Comparison of ENCODE assay signal across 10 mouse cellular contexts in the genomic region with DNA sequence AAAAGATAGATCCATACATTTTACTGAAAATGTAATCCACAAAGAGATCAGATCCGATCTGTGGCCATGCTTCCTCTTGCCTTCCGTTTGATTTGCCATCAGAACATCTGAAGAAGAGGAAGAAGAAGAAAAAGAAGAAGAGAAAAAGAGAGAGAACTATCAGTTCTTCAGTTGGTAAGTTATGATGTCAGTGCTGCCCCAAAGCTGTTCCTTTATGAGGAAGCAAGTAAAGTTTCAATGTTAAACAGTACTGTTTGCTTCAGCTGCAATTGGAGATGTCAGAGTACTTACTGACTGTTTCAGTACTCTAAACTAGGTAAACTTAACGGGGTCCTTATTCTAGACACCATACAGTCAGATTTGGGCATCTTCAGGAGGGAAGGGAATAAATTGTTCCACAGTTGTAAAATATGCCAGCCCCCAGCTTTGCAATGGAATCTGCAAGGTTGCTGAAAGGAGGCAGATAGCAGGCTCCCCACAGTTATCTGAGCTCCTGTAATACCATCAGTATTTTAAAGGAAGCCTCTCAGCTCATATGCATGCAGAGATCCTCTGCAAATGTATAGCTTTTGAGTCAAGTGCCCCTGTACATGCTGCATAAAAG. TPM values are rescaled to one million over a fixed set of nuclear protein-coding genes. Genes with fewer than 3 reads are reported as not detected.
A peak's percentile ranks its signal among the peaks of the same experiment; 100 is the strongest.
DNase-seq lines count a peak whose midpoint lies in the region; ATAC-seq and TF ChIP-seq lines count a peak whose summit lies in the region.
"Had no signal": no experiment of that assay in that cellular context is flagged by ENCODE, and none has a peak within 500 bp of the region (broad histone marks: within the 10 kb centered on the region; RNA-seq: fewer than 3 reads in every experiment).

No protein-coding gene starts in this region.

- DNase-seq in cerebellum, adult 8-10 months, result peak; percentile 40
- no peak for DNase-seq in lung, embryonic 14.5 days
- no peak for DNase-seq in lung, postnatal 0 days (ENCODE audit: low spot score)
- DNase-seq in hindbrain, embryonic 14.5 days (ENCODE audit: low spot score), result peak; percentile 35
- no peak for DNase-seq in kidney, postnatal 4 days
- no peak for DNase-seq in lung, postnatal 14 days

- H3K27me3 ChIP-seq in lung, embryonic 14.5 days (ENCODE audit: insufficient read depth, low read length), result no peaks in the 10 kb centered on the region
- no peaks in the 10 kb centered on the region for H3K27me3 ChIP-seq in lung, postnatal 0 days (replicated peaks; ENCODE audit: insufficient read depth, low read length)
- H3K27me3 ChIP-seq in hindbrain, embryonic 14.5 days (ENCODE audit: control insufficient read depth, insufficient read depth, low read length), result no peaks in the 10 kb centered on the region

- no peak for ATAC-seq in cerebellum, adult (ENCODE audit: insufficient number of reproducible peaks, low FRiP score, low TSS enrichment)
- no peak for ATAC-seq in lung, embryonic 14.5 days (ENCODE audit: insufficient read depth)
- no peak for ATAC-seq in lung, postnatal 0 days
- no peak for ATAC-seq in hindbrain, embryonic 14.5 days (ENCODE audit: low FRiP score)
- ATAC-seq: inflammation-experienced regulatory T-cells, adult 6 months had no signal

- TF ChIP-seq POLR2A in olfactory bulb, adult 2 months (IDR thresholded peaks at IDR 0.05; ENCODE audit: insufficient read depth, low read depth, low read length), result no peak

- H3K27ac ChIP-seq in lung, embryonic 14.5 days (ENCODE audit: low read depth), result no peak overlapping the region
- H3K27ac ChIP-seq in lung, postnatal 0 days (ENCODE audit: low read length), result no peak overlapping the region
- peak overlapping the region; percentile 100 for H3K27ac ChIP-seq in hindbrain, embryonic 14.5 days
- H3K27ac ChIP-seq in olfactory bulb, adult 2 months (ENCODE audit: insufficient read depth, low read depth, low read length), result peak overlapping the region; percentile 94

- H3K9ac ChIP-seq in lung, embryonic 14.5 days, result no peak overlapping the region
- H3K9ac ChIP-seq in lung, postnatal 0 days (replicated peaks; ENCODE audit: low read depth), result no peak overlapping the region
- H3K9ac ChIP-seq in hindbrain, embryonic 14.5 days, result peak overlapping the region; percentile 99

- H3K9me3 ChIP-seq in lung, embryonic 14.5 days (ENCODE audit: low read depth, low read length), result no peaks in the 10 kb centered on the region
- H3K9me3 ChIP-seq in lung, postnatal 0 days (ENCODE audit: low read length), result no peaks in the 10 kb centered on the region
- H3K9me3 ChIP-seq in hindbrain, embryonic 14.5 days (ENCODE audit: control insufficient read depth, low read length), result no peaks in the 10 kb centered on the region

- peak overlapping the region; percentile 58; the same call in 1 of the 2 replicates for H3K4me3 ChIP-seq in lung, embryonic 14.5 days (ENCODE audit: low read depth, low read length)
- no peak overlapping the region for H3K4me3 ChIP-seq in lung, postnatal 0 days (ENCODE audit: low read depth, low read length)
- peak overlapping the region; percentile 80 for H3K4me3 ChIP-seq in hindbrain, embryonic 14.5 days (replicated peaks; ENCODE audit: low read length)
- H3K4me3 ChIP-seq in olfactory bulb, adult 2 months (ENCODE audit: insufficient read depth, low read depth, low read length), result no peak overlapping the region; the same call in 1 of the 2 replicates
- H3K4me3 ChIP-seq: erythroblast, embryonic 14.5 days had no signal

- H3K36me3 ChIP-seq in lung, embryonic 14.5 days (ENCODE audit: insufficient read depth), result no peaks in the 10 kb centered on the region
- no peaks in the 10 kb centered on the region for H3K36me3 ChIP-seq in lung, postnatal 0 days (ENCODE audit: insufficient read depth, low read length)
- H3K36me3 ChIP-seq in hindbrain, embryonic 14.5 days (replicated peaks; ENCODE audit: control insufficient read depth, insufficient read depth), result peaks cover 8% of the 10 kb centered on the region; the same call in 1 of the 2 replicates

- TF ChIP-seq CTCF in lung, embryonic 14.5 days (IDR thresholded peaks at IDR 0.05; ENCODE audit: low read depth), result no peak
- TF ChIP-seq CTCF in lung, postnatal 0 days (IDR thresholded peaks at IDR 0.05), result no peak
- TF ChIP-seq CTCF in olfactory bulb, adult 2 months (IDR thresholded peaks at IDR 0.05; ENCODE audit: insufficient read depth, low read depth, low read length), result no peak

- no peak for TF ChIP-seq EP300 in lung, postnatal 0 days (IDR thresholded peaks at IDR 0.05)

- WGBS in lung, embryonic 14.5 days, result 66% methylated on average over 3 of the region's 3 CpGs
- WGBS in lung, postnatal 0 days, result 67% methylated on average over 3 of the region's 3 CpGs
- 76% methylated on average over 3 of the region's 3 CpGs for WGBS in hindbrain, embryonic 14.5 days
- 20% methylated on average over 3 of the region's 3 CpGs for WGBS in olfactory bulb, adult 2 months

- H3K4me2 ChIP-seq in lung, embryonic 14.5 days, result peak overlapping the region; percentile 84
- H3K4me2 ChIP-seq in lung, postnatal 0 days (replicated peaks; ENCODE audit: low read depth, low read length), result no peak overlapping the region
- H3K4me2 ChIP-seq in hindbrain, embryonic 14.5 days (replicated peaks), result peak overlapping the region; percentile 80

- no peaks in the 10 kb centered on the region for H3K4me1 ChIP-seq in lung, embryonic 14.5 days (ENCODE audit: insufficient read depth)
- H3K4me1 ChIP-seq in lung, postnatal 0 days (ENCODE audit: insufficient read depth, low read depth, low read length), result no peaks in the 10 kb centered on the region
- H3K4me1 ChIP-seq in hindbrain, embryonic 14.5 days (replicated peaks; ENCODE audit: control insufficient read depth, insufficient read depth, low read length), result peaks cover 22% of the 10 kb centered on the region
- no peaks in the 10 kb centered on the region for H3K4me1 ChIP-seq in olfactory bulb, adult 2 months (ENCODE audit: control insufficient read depth, insufficient read depth, low read length)

RNA-seq across cellular contexts. Expression of gene Gpr85, which starts 2.7 kb away (rescaled TPM):
- polyA plus RNA-seq in lung, embryonic 14.5 days (2014; fragmentation: Nextera tagmentation; extraction: Ambion mirVana), result 5.0 and 5.6 TPM in 2 replicates
- 1.3 and 1.9 TPM in 2 replicates for polyA plus RNA-seq in lung, postnatal 0 days (2015; fragmentation: Nextera tagmentation; extraction: Ambion mirVana)
- polyA plus RNA-seq in hindbrain, embryonic 14.5 days (2014; fragmentation: Nextera tagmentation; extraction: Ambion mirVana), result 113 and 126 TPM in 2 replicates
- not detected in 2 replicates for polyA plus RNA-seq in olfactory bulb, adult 2 months (2012; ENCODE audit: insufficient read depth, insufficient read length, low replicate concordance, missing spikeins)
- polyA plus RNA-seq: erythroblast, embryonic 14.5 days; inflammation-experienced regulatory T-cells, adult 6 months had no signal

RNA-seq across cellular contexts. Expression of gene 2610001J05Rik, which starts 34.2 kb away (rescaled TPM):
- polyA plus RNA-seq in lung, embryonic 14.5 days (2014; fragmentation: Nextera tagmentation; extraction: Ambion mirVana), result 85.2 and 90.8 TPM in 2 replicates
- 139 and 157 TPM in 2 replicates for polyA plus RNA-seq in lung, postnatal 0 days (2015; fragmentation: Nextera tagmentation; extraction: Ambion mirVana)
- polyA plus RNA-seq in hindbrain, embryonic 14.5 days (2014; fragmentation: Nextera tagmentation; extraction: Ambion mirVana), result 59.8 and 65.4 TPM in 2 replicates
- polyA plus RNA-seq in olfactory bulb, adult 2 months (2012; ENCODE audit: insufficient read depth, insufficient read length, low replicate concordance, missing spikeins), result not detected in 2 replicates

Comparison
In these comparisons a context has a peak if more than half of its experiments do, and no peak if none do; other contexts are left out.
1. H3K4me3 ChIP-seq: peak in lung, embryonic 14.5 days (single experiment) and hindbrain, embryonic 14.5 days (single experiment); none in lung, postnatal 0 days (single experiment) and olfactory bulb, adult 2 months (single experiment).
2. DNase-seq: peak in cerebellum, adult 8-10 months (single experiment) and hindbrain, embryonic 14.5 days (single experiment); none in lung, embryonic 14.5 days (single experiment), lung, postnatal 0 days (single experiment), kidney, postnatal 4 days (0 of 2) and lung, postnatal 14 days (single experiment).
3. H3K27ac ChIP-seq: peak in hindbrain, embryonic 14.5 days (single experiment) and olfactory bulb, adult 2 months (single experiment); none in lung, embryonic 14.5 days (single experiment) and lung, postnatal 0 days (single experiment).
4. RNA of gene Gpr85, which starts 2.7 kb away (polyA plus RNA-seq): 113 to 126 TPM in hindbrain, embryonic 14.5 days; 5.0 to 5.6 TPM in lung, embryonic 14.5 days, 1.3 to 1.9 TPM in lung, postnatal 0 days and not detected in olfactory bulb, adult 2 months; every median in the first group is over 10 times any median in the second.